Mouse (Mus musculus): ENCODE data around the gene F3. TPM values are rescaled to one million over a fixed set of nuclear protein-coding genes. Genes with fewer than 3 reads are reported as not detected.
"Not testable (repeated sequence)": the region's sequence is repeated elsewhere in the genome, so short reads cannot be mapped to it uniquely, and the experiment has no call there.

Gene F3
- polyA plus RNA-seq, 2 experiments, result 0.33 to 0.39 TPM

- Histone ChIP-seq H3K9ac (replicated peaks) (no peak overlapping the region), H3K4me3 (ENCODE audit: insufficient read depth in 1 of 2, low read depth in 2 of 2, low read length in 2 of 2) (no peak overlapping the region), H3K27ac (no peak overlapping the region), H3K4me2 (ENCODE audit: low read depth) (no peak overlapping the region), H3K27me3 (ENCODE audit: control insufficient read depth, insufficient read depth, low read length) (no peaks in the 10 kb centered on the region), H3K4me1 (replicated peaks; ENCODE audit: control insufficient read depth in 2 of 2, insufficient read depth in 2 of 2, low read length in 1 of 2) (0 out of 4 replicates have a peak, but pooled peaks cover 0 to 2% of the 10 kb centered on the region in 2 experiments), H3K36me3 (replicated peaks; ENCODE audit: control insufficient read depth, insufficient read depth, low read depth) (peaks cover 10% of the 10 kb centered on the region), H3K9me3 (ENCODE audit: control insufficient read depth, low read length) (no peaks in the 10 kb centered on the region)
- TF ChIP-seq EP300 (IDR thresholded peaks at IDR 0.05; ENCODE audit: low read depth) (no peak), CTCF (IDR thresholded peaks at IDR 0.05; ENCODE audit: low read depth) (no peak)
- 35% methylated on average over 5 of the region's 5 CpGs for WGBS (ENCODE audit: insufficient replicate concordance)
- DNase-seq (ENCODE audit: low read depth in 3 of 3, low spot score in 3 of 3), result no peak
- ATAC-seq (ENCODE audit: insufficient read depth), result no peak
These were observed 43.5 kb downstream of the F3 start for GRCm38 (mm10) chr3:121766818-121767217.

GRCm38 (mm10) chr3:121768770-121769169 is 45.4 kb downstream of the F3 start:
- Histone ChIP-seq H3K4me2 (ENCODE audit: low read depth) (no peak overlapping the region), H3K27me3 (ENCODE audit: control insufficient read depth, insufficient read depth, low read length) (no peaks in the 10 kb centered on the region), H3K36me3 (replicated peaks; ENCODE audit: control insufficient read depth, insufficient read depth, low read depth) (peaks cover 10% of the 10 kb centered on the region), H3K9me3 (ENCODE audit: control insufficient read depth, low read length) (no peaks in the 10 kb centered on the region), H3K9ac (replicated peaks) (no peak overlapping the region), H3K4me1 (replicated peaks; ENCODE audit: control insufficient read depth in 2 of 2, insufficient read depth in 2 of 2, low read length in 1 of 2) (0 out of 4 replicates have a peak, but pooled peaks cover 0 to 2% of the 10 kb centered on the region in 2 experiments), H3K27ac (no peak overlapping the region), H3K4me3 (ENCODE audit: insufficient read depth in 1 of 2, low read depth in 2 of 2, low read length in 2 of 2) (no peak overlapping the region)
- TF ChIP-seq CTCF (IDR thresholded peaks at IDR 0.05; ENCODE audit: low read depth) (no peak), EP300 (IDR thresholded peaks at IDR 0.05; ENCODE audit: low read depth) (no peak)
- ATAC-seq (ENCODE audit: insufficient read depth), result no peak
- DNase-seq (ENCODE audit: low read depth in 3 of 3, low spot score in 3 of 3), result no peak
- 81% methylated on average over 3 of the region's 3 CpGs for WGBS (ENCODE audit: insufficient replicate concordance)

GRCm38 (mm10) chr3:121773336-121773735 is 50.0 kb downstream of the F3 start:
- H3K4me3 ChIP-seq (ENCODE audit: insufficient read depth in 1 of 2, low read depth in 2 of 2, low read length in 2 of 2); H3K36me3 ChIP-seq (replicated peaks; ENCODE audit: control insufficient read depth, insufficient read depth, low read depth); H3K9ac ChIP-seq (replicated peaks); H3K27ac ChIP-seq; DNase-seq (ENCODE audit: low read depth in 3 of 3, low spot score in 3 of 3); ATAC-seq (ENCODE audit: insufficient read depth); H3K4me1 ChIP-seq (replicated peaks; ENCODE audit: control insufficient read depth in 2 of 2, insufficient read depth in 2 of 2, low read length in 1 of 2); H3K9me3 ChIP-seq (ENCODE audit: control insufficient read depth, low read length); H3K27me3 ChIP-seq (ENCODE audit: control insufficient read depth, insufficient read depth, low read length); H3K4me2 ChIP-seq (ENCODE audit: low read depth): not testable (repeated sequence)
- WGBS (ENCODE audit: insufficient replicate concordance), result 73% methylated on average over 4 of the region's 4 CpGs

GRCm38 (mm10) chr3:121777943-121778342 is 54.6 kb downstream of the F3 start:
- no peak for ATAC-seq (ENCODE audit: insufficient read depth)

GRCm38 (mm10) chr3:121783020-121783419 is 59.7 kb downstream of the F3 start:
- H3K9ac ChIP-seq (replicated peaks), result no peak overlapping the region
- TF ChIP-seq CTCF (IDR thresholded peaks at IDR 0.05; ENCODE audit: low read depth) (no peak), EP300 (IDR thresholded peaks at IDR 0.05; ENCODE audit: low read depth) (no peak)
- WGBS (ENCODE audit: insufficient replicate concordance), result 68% methylated on average over 6 of the region's 6 CpGs
- H3K4me3 ChIP-seq (ENCODE audit: insufficient read depth in 1 of 2, low read depth in 2 of 2, low read length in 2 of 2), result no peak overlapping the region
- H3K27ac ChIP-seq, result no peak overlapping the region
- no peaks in the 10 kb centered on the region for H3K9me3 ChIP-seq (ENCODE audit: control insufficient read depth, low read length)
- H3K4me1 ChIP-seq (replicated peaks; ENCODE audit: control insufficient read depth in 2 of 2, insufficient read depth in 2 of 2, low read length in 1 of 2), result no peaks in the 10 kb centered on the region
- no peaks in the 10 kb centered on the region for H3K36me3 ChIP-seq (replicated peaks; ENCODE audit: control insufficient read depth, insufficient read depth, low read depth)
- ATAC-seq (ENCODE audit: insufficient read depth) (no peak), DNase-seq (ENCODE audit: low read depth in 3 of 3, low spot score in 3 of 3) (no peak)
- H3K27me3 ChIP-seq (ENCODE audit: control insufficient read depth, insufficient read depth, low read length), result no peaks in the 10 kb centered on the region
- no peak overlapping the region for H3K4me2 ChIP-seq (ENCODE audit: low read depth)

More at GRCm38 (mm10) chr3:121777943-121778342, 54.6 kb downstream of the F3 start:
- no peaks in the 10 kb centered on the region for H3K27me3 ChIP-seq (ENCODE audit: control insufficient read depth, insufficient read depth, low read length)
- peak in 1 of 3 experiments; percentile 4 for DNase-seq (ENCODE audit: low read depth in 3 of 3, low spot score in 3 of 3)
- no peak overlapping the region for H3K4me2 ChIP-seq (ENCODE audit: low read depth)
- no peaks in the 10 kb centered on the region for H3K36me3 ChIP-seq (replicated peaks; ENCODE audit: control insufficient read depth, insufficient read depth, low read depth)
- H3K4me1 ChIP-seq (replicated peaks; ENCODE audit: control insufficient read depth in 2 of 2, insufficient read depth in 2 of 2, low read length in 1 of 2), result no peaks in the 10 kb centered on the region
- no peaks in the 10 kb centered on the region for H3K9me3 ChIP-seq (ENCODE audit: control insufficient read depth, low read length)
- H3K4me3 ChIP-seq (ENCODE audit: insufficient read depth in 1 of 2, low read depth in 2 of 2, low read length in 2 of 2), result no peak overlapping the region
- peak; percentile 79 for TF ChIP-seq CTCF (IDR thresholded peaks at IDR 0.05; ENCODE audit: low read depth)
- no peak for TF ChIP-seq EP300 (IDR thresholded peaks at IDR 0.05; ENCODE audit: low read depth)
- 55% methylated on average over 7 of the region's 7 CpGs for WGBS (ENCODE audit: insufficient replicate concordance)
- H3K27ac ChIP-seq, result no peak overlapping the region
- H3K9ac ChIP-seq (replicated peaks), result no peak overlapping the region

Other genes starting within 250 kb of the F3 start
- 3.0 and 4.8 TPM in 2 replicates for gene Slc44a3, start 191.1 kb upstream of the F3 start, polyA plus RNA-seq (2012; rRNA removed)
- 10.7 and 11.3 TPM in 2 replicates for gene Slc44a3, start 191.1 kb upstream of the F3 start, polyA plus RNA-seq (2014; fragmentation: Nextera tagmentation; extraction: Ambion mirVana)
- gene 4930432M17Rik, start 52.8 kb upstream of the F3 start, polyA plus RNA-seq (2012; rRNA removed), result not detected in 2 replicates
- gene 4930432M17Rik, start 52.8 kb upstream of the F3 start, polyA plus RNA-seq (2014; fragmentation: Nextera tagmentation; extraction: Ambion mirVana), result not detected in 2 replicates
- gene Abcd3, start 91.8 kb downstream of the F3 start, polyA plus RNA-seq (2012; rRNA removed), result 3.6 and 6.1 TPM in 2 replicates
- 16.5 and 18.8 TPM in 2 replicates for gene Abcd3, start 91.8 kb downstream of the F3 start, polyA plus RNA-seq (2014; fragmentation: Nextera tagmentation; extraction: Ambion mirVana)
- 3.4 and 3.9 TPM in 2 replicates for gene Arhgap29, start 229.0 kb downstream of the F3 start, polyA plus RNA-seq (2012; rRNA removed)
- gene Arhgap29, start 229.0 kb downstream of the F3 start, polyA plus RNA-seq (2014; fragmentation: Nextera tagmentation; extraction: Ambion mirVana), result 5.3 and 6.2 TPM in 2 replicates